16 mouse cellular contexts compared by ENCODE assay signal in the genomic region with DNA sequence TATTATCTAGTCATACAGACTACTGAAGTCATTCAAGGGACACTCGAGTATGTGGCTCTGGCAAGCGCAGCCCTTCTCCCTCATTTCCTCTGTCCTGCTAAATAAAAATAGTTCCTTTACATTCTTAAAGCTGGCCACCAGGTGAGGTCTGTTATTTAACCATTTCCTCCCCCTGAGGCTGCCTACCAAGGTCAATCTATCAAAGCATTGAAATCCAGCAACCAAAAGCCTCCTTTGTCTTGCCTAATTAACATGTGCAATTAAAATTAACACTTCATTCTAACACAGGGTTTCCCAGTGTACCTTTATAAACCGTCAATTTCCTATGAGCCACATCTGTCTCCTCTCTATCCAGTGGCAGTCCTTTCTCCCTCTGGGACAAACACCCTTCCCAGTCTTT.
"Had no signal": no experiment of that assay in that cellular context is flagged by ENCODE, and none has a peak within 500 bp of the region (broad histone marks: within the 10 kb centered on the region; RNA-seq: fewer than 3 reads in every experiment).

No protein-coding gene starts in this region.

- H3K9me3 ChIP-seq: lung, embryonic 15.5 days; midbrain, embryonic 13.5 days; midbrain, embryonic 15.5 days; neural tube, embryonic 12.5 days; stomach, embryonic 15.5 days had no signal

- H3K4me2 ChIP-seq: lung, embryonic 15.5 days; midbrain, embryonic 11.5 days; midbrain, embryonic 13.5 days; midbrain, embryonic 15.5 days; neural tube, embryonic 12.5 days; stomach, embryonic 15.5 days had no signal

- DNase-seq: lung, adult 2 months; lung, postnatal 14 days; lung, postnatal 36 days; right cerebral cortex, postnatal 14 days; thymus, adult 2 months; thymus, postnatal 25 days had no signal

- H3K27ac ChIP-seq: lung, embryonic 15.5 days; macrophage; midbrain, embryonic 13.5 days; midbrain, embryonic 15.5 days; neural tube, embryonic 12.5 days; stomach, embryonic 15.5 days; stomach, postnatal 0 days had no signal

- H3K9ac ChIP-seq: lung, embryonic 15.5 days; midbrain, embryonic 13.5 days; midbrain, embryonic 15.5 days; neural tube, embryonic 12.5 days; stomach, embryonic 15.5 days had no signal

- ATAC-seq: lung, postnatal 0 days; midbrain, embryonic 15.5 days had no signal

- H3K4me3 ChIP-seq: lung, embryonic 15.5 days; megakaryocyte, embryonic 14.5 days; midbrain, embryonic 13.5 days; midbrain, embryonic 15.5 days; neural tube, embryonic 12.5 days; stomach, embryonic 15.5 days had no signal

- H3K36me3 ChIP-seq: lung, embryonic 15.5 days; midbrain, embryonic 13.5 days; midbrain, embryonic 15.5 days; neural tube, embryonic 12.5 days; stomach, embryonic 15.5 days had no signal

- H3K27me3 ChIP-seq: lung, embryonic 15.5 days; megakaryocyte, embryonic 14.5 days; midbrain, embryonic 13.5 days; midbrain, embryonic 15.5 days; neural tube, embryonic 12.5 days; stomach, embryonic 15.5 days had no signal

- H3K4me1 ChIP-seq: megakaryocyte, embryonic 14.5 days; midbrain, embryonic 15.5 days; neural tube, embryonic 12.5 days had no signal
